Mouse (Mus musculus) Patski (cell line): ENCODE data around the gene Hps3. TPM values are rescaled to one million over a fixed set of nuclear protein-coding genes. Genes with fewer than 3 reads are reported as not detected.
A peak's percentile ranks its signal among the peaks of the same experiment; 100 is the strongest.
"Not testable (repeated sequence)": the region's sequence is repeated elsewhere in the genome, so short reads cannot be mapped to it uniquely, and the experiment has no call there.

Experiments
- ATAC-seq: fragments of 100-300 bp; one replicate; pipeline ENCODE4 v1.8.0; 2021
- CTCF ChIA-PET: fragments of 350-600 bp; sonication (Branson Sonifier 250); formaldehyde crosslinking; loops from one replicate; lab custom pipeline; 2022; ENCODE audit warnings: inconsistent platforms; lab: Charles Lee
- POLR2A ChIA-PET: fragments of 350-600 bp; sonication (Branson Sonifier 250); formaldehyde crosslinking; loops from one replicate; lab custom pipeline; 2022; ENCODE audit warnings: antibody characterized with exemption, inconsistent platforms; lab: Charles Lee
- DNase-seq: peaks from one replicate; pipeline ENCODE4 v3.0.0-alpha.2; 2011; ENCODE audit warnings: low read depth, low spot score
- H3K27me3 ChIP-seq: fragments of 371-371 bp; one replicate; pipeline ENCODE4 v1.5.1; 2021
- CTCF ChIP-seq: fragments of 100-300 bp; IDR thresholded peaks from one replicate; pipeline ENCODE4 v1.5.1; 2021
- in situ Hi-C: fragments of 300-500 bp; cut with MboI; formaldehyde crosslinking; loops from 3 replicates; pipeline ENCODE4 v1.11.1; 2018; ENCODE audit warnings: low pct_unique_long_range_greater_than_20kb, mixed read lengths
- polyA plus RNA-seq: library from polyadenylated mRNA; unstranded; gene quantifications from one replicate; pipeline ENCODE4 v1.2.3, GENCODE M21; 2021

Gene Hps3
- polyA plus RNA-seq, 1 experiment from 2014 or later = 20.6 TPM

DNA sequence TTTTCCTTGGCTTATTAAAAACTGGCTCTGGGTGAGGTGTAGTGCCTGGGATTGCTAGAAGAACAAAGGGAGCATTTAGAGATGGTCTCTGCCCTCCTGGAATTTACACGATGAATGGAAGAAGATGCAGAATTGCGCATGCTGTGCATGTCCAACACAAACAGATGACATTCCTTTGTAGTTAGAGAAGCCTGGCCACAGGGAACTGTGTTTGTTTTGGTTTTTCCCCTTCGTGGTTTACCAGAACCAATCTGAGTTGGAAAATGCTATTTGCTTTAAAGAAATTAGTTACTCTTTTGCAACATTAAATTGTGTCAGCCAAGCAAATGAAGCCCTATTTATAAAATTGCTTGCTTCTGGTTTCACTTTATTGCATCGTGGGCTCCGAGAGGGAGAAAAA, 78.2 kb downstream of the Hps3 start, which contains the start of gene Cp:
Gene Cp (plus strand): TSS at position 170 of the 400 bp plus-strand sequence.
- no peak for TF ChIP-seq CTCF
- ATAC-seq (peak; percentile 89), DNase-seq (peak; percentile 99)
- in situ Hi-C loops = loop anchor here (10.0 kb wide), 1 partner anchor 532 kb away; no protein-coding TSS in a partner anchor
- ChIA-PET POLR2A (no interaction called here), CTCF (interaction anchor here (0.9 to 1.3 kb wide), 2 partner anchors 13 to 50 kb away, joined by 3 to 4 read pairs; no protein-coding TSS in a partner anchor)
- H3K27me3 ChIP-seq = no peaks in the 10 kb centered on the region

DNA sequence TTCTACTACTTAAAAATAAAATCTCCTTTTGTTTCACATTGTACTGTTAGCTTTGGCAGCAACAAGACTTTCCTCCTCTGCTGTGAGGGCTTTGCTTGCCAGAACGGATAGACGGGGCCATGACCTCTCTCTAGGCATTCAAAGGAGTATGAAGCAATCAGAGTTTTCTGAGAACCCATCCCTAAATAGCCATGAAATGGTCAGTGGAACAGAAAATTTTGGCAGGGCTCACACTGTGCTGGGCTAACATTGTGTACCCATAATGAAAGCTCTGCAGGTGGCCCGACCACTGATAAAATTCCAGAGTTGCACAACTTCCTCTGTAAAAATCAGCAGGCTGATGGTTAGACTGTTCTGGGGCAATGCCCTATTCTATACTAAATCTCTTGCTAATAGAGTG, 81.2 kb downstream of the Hps3 start:
- ChIA-PET POLR2A (interaction anchor here (0.8 to 1.6 kb wide), 3 partner anchors 10 to 58 kb away, joined by 3 to 6 read pairs (median 5); no protein-coding TSS in a partner anchor), CTCF (interaction anchor here (2.3 kb wide), 1 partner anchor 40 kb away, joined by 8 read pairs; no protein-coding TSS in a partner anchor)
- ATAC-seq = peak; percentile 74
- in situ Hi-C loops = loop anchor here (10.0 kb wide), 1 partner anchor 529 kb away; no protein-coding TSS in a partner anchor
- TF ChIP-seq CTCF = no peak
- DNase-seq = peak; percentile 98
- H3K27me3 ChIP-seq = no peaks in the 10 kb centered on the region

DNA sequence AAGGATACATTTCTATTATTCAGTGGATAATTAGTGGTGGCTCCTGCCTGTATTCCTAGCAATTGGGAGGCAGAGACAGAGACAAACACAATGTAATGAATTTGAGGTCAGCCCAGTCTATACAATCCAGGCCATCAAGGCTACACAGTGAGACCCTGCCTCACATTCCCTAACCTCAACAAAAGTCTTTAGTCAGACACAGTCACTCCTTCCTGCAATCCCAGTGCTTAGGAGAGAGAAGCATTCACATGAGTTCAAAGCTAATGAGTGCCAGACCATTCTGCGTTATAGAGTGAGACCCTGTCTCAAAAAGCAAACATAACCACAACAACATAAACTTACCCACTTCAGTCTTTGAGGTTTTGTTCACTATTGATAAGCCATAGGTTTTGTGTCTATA, 81.7 kb downstream of the Hps3 start:
- H3K27me3 ChIP-seq = no peaks in the 10 kb centered on the region
- no peak for TF ChIP-seq CTCF
- DNase-seq (no peak), ATAC-seq (peak; percentile 25)
- in situ Hi-C loops = loop anchor here (10.0 kb wide), 1 partner anchor 529 kb away; no protein-coding TSS in a partner anchor
- CTCF ChIA-PET = interaction anchor here (2.3 kb wide), 1 partner anchor 40 kb away, joined by 8 read pairs; no protein-coding TSS in a partner anchor
- POLR2A ChIA-PET = interaction anchor here (1.4 kb wide), 1 partner anchor 11 kb away, joined by 6 read pairs; no protein-coding TSS in a partner anchor

DNA sequence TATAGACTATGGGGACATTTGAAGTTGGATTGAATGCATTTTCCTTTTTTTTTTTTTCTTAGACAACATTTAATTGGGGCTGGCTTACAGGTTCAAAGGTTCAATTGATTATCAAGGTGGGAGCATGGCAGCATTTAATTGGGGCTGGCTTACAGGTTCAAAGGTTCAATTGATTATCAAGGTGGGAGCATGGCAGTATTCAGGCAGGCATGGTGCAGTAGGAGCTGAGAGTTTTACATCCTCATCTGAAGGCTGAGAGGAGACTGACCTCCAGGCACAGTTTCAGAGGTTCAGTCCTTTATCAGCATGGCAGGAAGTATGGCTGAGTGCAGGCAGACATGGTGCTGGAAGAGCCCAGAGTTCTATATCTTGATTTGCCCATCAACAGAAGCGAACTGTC, 85.7 kb downstream of the Hps3 start:
- ATAC-seq, DNase-seq, in situ Hi-C loops, H3K27me3 ChIP-seq: not testable (repeated sequence)
- ChIA-PET CTCF (interaction anchor here (1.8 kb wide), 1 partner anchor 13 kb away, joined by 4 read pairs; no protein-coding TSS in a partner anchor), POLR2A (interaction anchor here (0.7 kb wide), 1 partner anchor 9 kb away, joined by 3 read pairs; no protein-coding TSS in a partner anchor)

DNA sequence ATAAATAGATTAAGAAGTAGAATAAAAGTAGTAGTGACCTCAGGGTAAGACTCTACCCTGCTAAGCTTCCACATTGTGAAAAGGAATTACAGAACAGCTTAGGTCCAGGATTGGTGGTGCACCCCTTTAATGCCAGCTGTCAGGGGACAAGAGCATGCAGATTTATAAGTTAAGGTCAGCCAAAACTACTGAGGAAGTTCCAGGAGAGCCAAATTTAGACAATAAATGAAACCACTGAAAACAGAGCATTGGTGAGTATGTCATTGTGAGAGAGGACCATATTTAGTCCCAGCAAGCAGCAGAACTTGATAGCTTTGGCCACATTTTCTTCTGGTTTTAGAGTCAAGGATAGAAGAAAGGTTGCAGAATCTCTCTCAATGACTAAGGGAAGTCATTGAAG, 86.6 kb downstream of the Hps3 start:
- ATAC-seq (no peak), DNase-seq (no peak)
- CTCF ChIA-PET = interaction anchor here (1.8 kb wide), 1 partner anchor 12 kb away, joined by 4 read pairs; no protein-coding TSS in a partner anchor
- H3K27me3 ChIP-seq = no peaks in the 10 kb centered on the region
- in situ Hi-C loops = no loop called here
- POLR2A ChIA-PET = interaction anchor here (0.7 kb wide), 1 partner anchor 10 kb away, joined by 3 read pairs; no protein-coding TSS in a partner anchor
- no peak for TF ChIP-seq CTCF

Other genes starting within 250 kb of the Hps3 start
- gene Cp, start 78.3 kb downstream of the Hps3 start, polyA plus RNA-seq = 902 TPM
- 23.4 TPM for gene Hltf, start 22.5 kb upstream of the Hps3 start, polyA plus RNA-seq
- gene Gyg, start 120.0 kb upstream of the Hps3 start, polyA plus RNA-seq = 87.3 TPM
- gene Cpa3, start 206.9 kb upstream of the Hps3 start, polyA plus RNA-seq = not detected
- not detected for gene Cpb1, start 240.4 kb upstream of the Hps3 start, polyA plus RNA-seq